ENCODE assay signal across 10 mouse cellular contexts in the genomic region with DNA sequence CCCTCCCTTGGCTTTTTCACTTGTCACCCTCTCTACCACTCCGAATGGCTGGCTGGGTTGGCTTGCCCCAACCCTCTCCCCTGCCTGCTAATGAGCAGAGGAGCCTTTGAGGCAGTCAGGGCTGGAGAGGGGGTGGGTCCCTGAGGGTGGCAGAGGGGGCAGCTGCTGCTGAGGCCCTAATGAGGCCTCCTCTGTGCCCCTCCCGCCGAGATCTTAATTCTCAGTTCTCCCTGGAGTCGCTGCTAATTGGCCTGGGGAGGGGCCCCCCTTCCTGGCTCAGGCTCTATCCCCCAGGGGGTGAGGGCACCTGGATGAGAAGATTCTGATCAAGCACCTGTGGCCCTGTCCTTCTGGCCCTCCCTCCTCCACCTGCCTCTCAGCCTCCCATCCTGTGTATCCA. TPM values are rescaled to one million over a fixed set of nuclear protein-coding genes. Genes with fewer than 3 reads are reported as not detected.
DNase-seq lines count a peak whose midpoint lies in the region; ATAC-seq and TF ChIP-seq lines count a peak whose summit lies in the region.
"Had no signal": no experiment of that assay in that cellular context is flagged by ENCODE, and none has a peak within 500 bp of the region (broad histone marks: within the 10 kb centered on the region; RNA-seq: fewer than 3 reads in every experiment).

No protein-coding gene starts in this region.

- H3K9me3 ChIP-seq in heart, embryonic 14.5 days (ENCODE audit: control insufficient read depth, low read length): no peaks in the 10 kb centered on the region
- no peaks in the 10 kb centered on the region for H3K9me3 ChIP-seq in forebrain, postnatal 0 days (ENCODE audit: low read length)
- no peaks in the 10 kb centered on the region for H3K9me3 ChIP-seq in midbrain, embryonic 14.5 days (ENCODE audit: control insufficient read depth, low read length)

- H3K36me3 ChIP-seq in heart, embryonic 14.5 days (ENCODE audit: control insufficient read depth, insufficient read depth, low read length): no peaks in the 10 kb centered on the region
- no peaks in the 10 kb centered on the region for H3K36me3 ChIP-seq in forebrain, postnatal 0 days (ENCODE audit: insufficient read depth)
- no peaks in the 10 kb centered on the region for H3K36me3 ChIP-seq in midbrain, embryonic 14.5 days (ENCODE audit: control insufficient read depth, insufficient read depth, low read length)

- peaks cover 25% of the 10 kb centered on the region for H3K27me3 ChIP-seq in heart, embryonic 14.5 days (ENCODE audit: control insufficient read depth, insufficient read depth, low read length)
- H3K27me3 ChIP-seq in forebrain, postnatal 0 days (ENCODE audit: insufficient read depth, low read length): peaks cover 10% of the 10 kb centered on the region
- H3K27me3 ChIP-seq in midbrain, embryonic 14.5 days (ENCODE audit: control insufficient read depth, insufficient read depth, low read length): 0 out of 2 replicates have a peak, but pooled peaks cover 8% of the 10 kb centered on the region

- H3K9ac ChIP-seq in heart, embryonic 14.5 days (ENCODE audit: low read length): no peak overlapping the region
- no peak overlapping the region for H3K9ac ChIP-seq in forebrain, postnatal 0 days
- no peak overlapping the region; the same call in 1 of the 2 replicates for H3K9ac ChIP-seq in midbrain, embryonic 14.5 days (replicated peaks; ENCODE audit: low read length)

- WGBS in heart, embryonic 14.5 days: 4% methylated on average over 4 of the region's 4 CpGs
- WGBS in forebrain, postnatal 0 days: 8% methylated on average over 4 of the region's 4 CpGs
- WGBS in midbrain, embryonic 14.5 days: 2% methylated on average over 4 of the region's 4 CpGs

- intact Hi-C loops in heart, postnatal 14 days (cut with DNase I): no loop called here
- intact Hi-C loops in gastrocnemius, postnatal 14 days (cut with DNase I; ENCODE audit: low total_unique reads): loop anchor here (2.0 kb wide), 1 partner anchor 21 kb away; no protein-coding TSS in a partner anchor

- H3K4me1 ChIP-seq in heart, embryonic 14.5 days (ENCODE audit: control insufficient read depth in 2 of 2, insufficient read depth in 2 of 2, low read length in 2 of 2): peaks cover 21 to 28% of the 10 kb centered on the region in 2 experiments
- peaks cover 6% of the 10 kb centered on the region; the same call in 1 of the 2 replicates for H3K4me1 ChIP-seq in forebrain, postnatal 0 days (ENCODE audit: insufficient read depth)
- peaks cover 11% of the 10 kb centered on the region; the same call in 1 of the 2 replicates for H3K4me1 ChIP-seq in midbrain, embryonic 14.5 days (ENCODE audit: control insufficient read depth, insufficient read depth, low read length)

- no peak for DNase-seq in heart, postnatal 14 days
- DNase-seq in brain, embryonic 14.5 days (ENCODE audit: low read depth): peak; percentile 84
- DNase-seq in forebrain, postnatal 0 days: no peak
- peak; percentile 65 for DNase-seq in midbrain, embryonic 14.5 days
- DNase-seq in ovary, postnatal 10 days (ENCODE audit: low spot score): no peak
- DNase-seq in gastrocnemius, postnatal 14 days: no peak
- DNase-seq in layer of hippocampus, adult 18-20 months (ENCODE audit: low spot score in 2 of 2): no peak

- no peak for TF ChIP-seq CTCF in brain, embryonic 14.5 days (IDR thresholded peaks at IDR 0.05; ENCODE audit: borderline replicate concordance, extremely low read depth, insufficient read depth, insufficient read length)
- TF ChIP-seq CTCF in forebrain, postnatal 0 days (IDR thresholded peaks at IDR 0.05; ENCODE audit: low read depth): no peak

- ATAC-seq in heart, embryonic 14.5 days (ENCODE audit: insufficient number of reproducible peaks, insufficient read depth, low FRiP score, low read depth): no peak
- peak; percentile 19 for ATAC-seq in forebrain, postnatal 0 days
- peak; percentile 71 for ATAC-seq in midbrain, embryonic 14.5 days (ENCODE audit: low FRiP score, low TSS enrichment)

- H3K4me2 ChIP-seq in heart, embryonic 14.5 days (ENCODE audit: low read length): peak overlapping the region; percentile 47; the same call in 1 of the 2 replicates
- 0 out of 2 replicates have a peak overlapping the region, but pooled peaks have one; percentile 2 for H3K4me2 ChIP-seq in forebrain, postnatal 0 days (ENCODE audit: low read depth)
- H3K4me2 ChIP-seq in midbrain, embryonic 14.5 days (ENCODE audit: low read length): peak overlapping the region; percentile 46

- no peak for TF ChIP-seq POLR2A in brain, embryonic 14.5 days (IDR thresholded peaks at IDR 0.05; ENCODE audit: borderline replicate concordance, extremely low read depth, insufficient read depth, insufficient read length, poor library complexity, severe bottlenecking)

- H3K4me3 ChIP-seq in heart, embryonic 14.5 days (ENCODE audit: control insufficient read depth in 1 of 2, insufficient read depth in 1 of 2, low read depth in 1 of 2, low read length in 2 of 2): no peak overlapping the region
- no peak overlapping the region for H3K4me3 ChIP-seq in forebrain, postnatal 0 days (ENCODE audit: low read depth, low read length)
- H3K4me3 ChIP-seq in midbrain, embryonic 14.5 days (replicated peaks; ENCODE audit: low read depth, low read length): 0 out of 2 replicates have a peak overlapping the region, but pooled peaks have one; percentile 9

- H3K27ac ChIP-seq in heart, embryonic 14.5 days (replicated peaks in 1 of 2; ENCODE audit: control insufficient read depth in 1 of 2, insufficient read depth in 1 of 2, low read depth in 2 of 2, low read length in 2 of 2): no peak overlapping the region
- H3K27ac ChIP-seq in forebrain, postnatal 0 days (ENCODE audit: low read depth, low read length): no peak overlapping the region
- peak overlapping the region; percentile 63 for H3K27ac ChIP-seq in midbrain, embryonic 14.5 days (replicated peaks; ENCODE audit: low read depth, low read length)
- H3K27ac ChIP-seq: macrophage had no signal

RNA-seq across cellular contexts. Expression of gene Gng8, which starts 2.7 kb away (rescaled TPM):
- 4.2 and 6.9 TPM in 2 replicates for polyA plus RNA-seq in heart, embryonic 14.5 days (2014; fragmentation: Nextera tagmentation; extraction: Ambion mirVana)
- under 1 TPM; 0.81 to 0.98 TPM for total RNA-seq in heart, postnatal 14 days (2021)
- polyA plus RNA-seq in brain, embryonic 14.5 days (2012; rRNA removed): 11.5 and 15.5 TPM in 2 replicates
- total RNA-seq in forebrain, postnatal 0 days (2014; rRNA removed): not detected in 2 replicates
- 9.3 and 16.4 TPM in 2 replicates for polyA plus RNA-seq in forebrain, postnatal 0 days (2015; fragmentation: Nextera tagmentation; extraction: Ambion mirVana)
- polyA plus RNA-seq in midbrain, embryonic 14.5 days (2014; fragmentation: Nextera tagmentation; extraction: Ambion mirVana): 11.7 and 17.2 TPM in 2 replicates
- total RNA-seq in gastrocnemius, postnatal 14 days (2021): under 1 TPM; 0.47 to 0.66 TPM
- 1 to 10 TPM; 2.6 to 2.8 TPM for total RNA-seq in layer of hippocampus, adult 18-20 months (2021)
- polyA plus RNA-seq: macrophage had no signal

RNA-seq across cellular contexts. Expression of gene Ptgir, which starts 12.0 kb away (rescaled TPM):
- 0.38 and 0.57 TPM in 2 replicates for polyA plus RNA-seq in heart, embryonic 14.5 days (2014; fragmentation: Nextera tagmentation; extraction: Ambion mirVana)
- total RNA-seq in heart, postnatal 14 days (2021): 1 to 10 TPM; 1.4 to 1.6 TPM
- polyA plus RNA-seq in brain, embryonic 14.5 days (2012; rRNA removed): 0.47 and 0.75 TPM in 2 replicates
- total RNA-seq in forebrain, postnatal 0 days (2014; rRNA removed): 0.15 TPM in 1 of 2 replicates, not detected in the other
- 0.08 and 0.09 TPM in 2 replicates for polyA plus RNA-seq in forebrain, postnatal 0 days (2015; fragmentation: Nextera tagmentation; extraction: Ambion mirVana)
- polyA plus RNA-seq in midbrain, embryonic 14.5 days (2014; fragmentation: Nextera tagmentation; extraction: Ambion mirVana): 0.16 and 0.30 TPM in 2 replicates
- total RNA-seq in gastrocnemius, postnatal 14 days (2021): 1 to 10 TPM; 1.6 to 2.6 TPM
- under 1 TPM in 1 of 2 experiments, not detected in 1; 0.10 TPM for total RNA-seq in layer of hippocampus, adult 18-20 months (2021)
- total RNA-seq: layer of hippocampus, postnatal 10 days had no signal

RNA-seq across cellular contexts. Expression of gene Dact3, which starts 19.2 kb away (rescaled TPM):
- 13.2 and 13.8 TPM in 2 replicates for polyA plus RNA-seq in heart, embryonic 14.5 days (2014; fragmentation: Nextera tagmentation; extraction: Ambion mirVana)
- total RNA-seq in heart, postnatal 14 days (2021): 10 to 100 TPM; 18.6 to 19.0 TPM
- polyA plus RNA-seq in brain, embryonic 14.5 days (2012; rRNA removed): 41.7 and 43.6 TPM in 2 replicates
- total RNA-seq in forebrain, postnatal 0 days (2014; rRNA removed): 69.0 and 70.3 TPM in 2 replicates
- polyA plus RNA-seq in forebrain, postnatal 0 days (2015; fragmentation: Nextera tagmentation; extraction: Ambion mirVana): 7.8 and 8.6 TPM in 2 replicates
- polyA plus RNA-seq in midbrain, embryonic 14.5 days (2014; fragmentation: Nextera tagmentation; extraction: Ambion mirVana): 4.9 and 6.2 TPM in 2 replicates
- 1 to 10 TPM; 3.9 to 7.1 TPM for total RNA-seq in gastrocnemius, postnatal 14 days (2021)
- total RNA-seq in layer of hippocampus, adult 18-20 months (2021): 100 to 1,000 TPM; 173 to 175 TPM

RNA-seq across cellular contexts. Expression of gene Calm3, which starts 29.6 kb away (rescaled TPM):
- 119 and 152 TPM in 2 replicates for polyA plus RNA-seq in heart, embryonic 14.5 days (2014; fragmentation: Nextera tagmentation; extraction: Ambion mirVana)
- total RNA-seq in heart, postnatal 14 days (2021): 100 to 1,000 TPM; 228 to 250 TPM
- 580 and 837 TPM in 2 replicates for polyA plus RNA-seq in brain, embryonic 14.5 days (2012; rRNA removed)
- 1,323 and 1,444 TPM in 2 replicates for total RNA-seq in forebrain, postnatal 0 days (2014; rRNA removed)
- 403 and 424 TPM in 2 replicates for polyA plus RNA-seq in forebrain, postnatal 0 days (2015; fragmentation: Nextera tagmentation; extraction: Ambion mirVana)
- polyA plus RNA-seq in midbrain, embryonic 14.5 days (2014; fragmentation: Nextera tagmentation; extraction: Ambion mirVana): 494 and 652 TPM in 2 replicates
- 100 to 1,000 TPM; 247 to 276 TPM for total RNA-seq in gastrocnemius, postnatal 14 days (2021)
- total RNA-seq in layer of hippocampus, adult 18-20 months (2021): 1,000 to 10,000 TPM; 2,132 to 2,161 TPM

RNA-seq across cellular contexts. Expression of gene Pnmal2, which starts 50.2 kb away (rescaled TPM):
- 2.8 TPM in 2 replicates for polyA plus RNA-seq in heart, embryonic 14.5 days (2014; fragmentation: Nextera tagmentation; extraction: Ambion mirVana)
- 1 to 10 TPM; 3.6 to 4.0 TPM for total RNA-seq in heart, postnatal 14 days (2021)
- polyA plus RNA-seq in brain, embryonic 14.5 days (2012; rRNA removed): 44.9 and 96.9 TPM in 2 replicates
- 98.9 and 133 TPM in 2 replicates for total RNA-seq in forebrain, postnatal 0 days (2014; rRNA removed)
- polyA plus RNA-seq in forebrain, postnatal 0 days (2015; fragmentation: Nextera tagmentation; extraction: Ambion mirVana): 87.5 and 134 TPM in 2 replicates
- 115 and 116 TPM in 2 replicates for polyA plus RNA-seq in midbrain, embryonic 14.5 days (2014; fragmentation: Nextera tagmentation; extraction: Ambion mirVana)
- total RNA-seq in gastrocnemius, postnatal 14 days (2021): 10 to 100 TPM in 1 of 2 experiments, 1 to 10 TPM in 1; 9.2 to 11.8 TPM
- 100 to 1,000 TPM; 370 to 415 TPM for total RNA-seq in layer of hippocampus, adult 18-20 months (2021)
- polyA plus RNA-seq: macrophage had no signal

Comparison
In these comparisons a context has a peak if more than half of its experiments do, and no peak if none do; other contexts are left out.
1. DNase-seq: peak in brain, embryonic 14.5 days (single experiment) and midbrain, embryonic 14.5 days (single experiment); none in heart, postnatal 14 days (0 of 2), forebrain, postnatal 0 days (single experiment), ovary, postnatal 10 days (single experiment), gastrocnemius, postnatal 14 days (single experiment) and layer of hippocampus, adult 18-20 months (0 of 2).
2. Peak in every context shown above with its lines, with median percentiles within 50 percentile points of each other: H3K4me2 ChIP-seq.